Mouse (Mus musculus): ENCODE data around the gene Zfp346. TPM values are rescaled to one million over a fixed set of nuclear protein-coding genes. Genes with fewer than 3 reads are reported as not detected.
A peak's percentile ranks its signal among the peaks of the same experiment; 100 is the strongest.

The Zfp346 gene
- polyA plus RNA-seq, 1 experiment from 2014 or later, result 10.6 TPM

DNA sequence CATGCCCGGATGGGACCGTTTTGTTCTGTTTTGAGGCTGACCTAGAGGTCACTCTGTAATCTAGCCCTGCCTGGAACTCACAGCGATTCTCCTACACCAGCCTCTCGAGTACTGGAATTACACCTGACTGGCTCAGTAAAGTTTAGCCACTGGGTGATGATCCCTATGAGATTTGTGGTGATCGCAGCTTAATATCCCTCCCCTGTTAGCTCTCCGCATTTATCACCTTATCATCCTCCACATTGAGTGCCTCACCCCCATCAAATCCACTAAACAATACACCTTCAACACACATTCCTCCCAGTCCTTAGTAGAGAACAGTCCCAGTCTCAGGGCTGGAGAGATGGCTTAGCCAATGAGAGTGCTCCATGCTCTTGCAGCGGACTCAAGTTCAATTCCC is 57.3 kb downstream of the Zfp346 start:
- peaks cover 5% of the 10 kb centered on the region; the same call in 1 of the 2 replicates for H3K36me3 ChIP-seq
- no peaks in the 10 kb centered on the region for H3K4me1 ChIP-seq
- no peak for ATAC-seq
- H3K9me3 ChIP-seq (replicated peaks), result no peaks in the 10 kb centered on the region
- H3K4me3 ChIP-seq, result no peak overlapping the region
- H3K4me2 ChIP-seq, result no peak overlapping the region
- H3K27me3 ChIP-seq (replicated peaks), result no peaks in the 10 kb centered on the region; the same call in 1 of the 2 replicates
- H3K9ac ChIP-seq, result no peak overlapping the region
- H3K27ac ChIP-seq, result no peak overlapping the region
- 53% methylated on average over 7 of the region's 7 CpGs for WGBS (ENCODE audit: insufficient replicate concordance)

DNA sequence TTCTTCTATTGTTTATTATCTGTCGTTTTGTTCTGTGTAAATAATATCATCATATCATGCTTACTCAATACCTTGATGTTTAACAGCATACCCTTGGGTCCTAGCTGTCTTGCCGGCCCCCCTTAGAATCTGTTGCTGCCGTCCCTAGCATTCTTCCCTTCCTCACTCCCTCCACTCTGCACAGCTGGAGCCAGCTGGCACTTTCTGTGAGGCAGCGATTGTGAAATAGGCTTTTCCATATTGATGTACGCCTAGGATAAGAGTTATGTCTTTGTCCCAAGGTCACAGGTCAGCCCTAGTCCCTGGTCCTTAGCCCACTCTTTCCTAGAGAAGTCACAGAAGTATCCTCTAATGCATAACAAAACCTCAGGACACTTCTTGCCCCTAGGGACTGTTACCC is 58.4 kb downstream of the Zfp346 start:
- no peak overlapping the region for H3K27ac ChIP-seq
- no peak for ATAC-seq
- WGBS (ENCODE audit: insufficient replicate concordance), result 55% methylated on average over 5 of the region's 5 CpGs
- no peaks in the 10 kb centered on the region; the same call in 1 of the 2 replicates for H3K27me3 ChIP-seq (replicated peaks)
- H3K4me1 ChIP-seq, result no peaks in the 10 kb centered on the region
- peaks cover 5% of the 10 kb centered on the region; the same call in 1 of the 2 replicates for H3K36me3 ChIP-seq
- H3K9me3 ChIP-seq (replicated peaks), result no peaks in the 10 kb centered on the region
- no peak overlapping the region for H3K4me3 ChIP-seq
- no peak overlapping the region for H3K9ac ChIP-seq
- H3K4me2 ChIP-seq, result no peak overlapping the region

DNA sequence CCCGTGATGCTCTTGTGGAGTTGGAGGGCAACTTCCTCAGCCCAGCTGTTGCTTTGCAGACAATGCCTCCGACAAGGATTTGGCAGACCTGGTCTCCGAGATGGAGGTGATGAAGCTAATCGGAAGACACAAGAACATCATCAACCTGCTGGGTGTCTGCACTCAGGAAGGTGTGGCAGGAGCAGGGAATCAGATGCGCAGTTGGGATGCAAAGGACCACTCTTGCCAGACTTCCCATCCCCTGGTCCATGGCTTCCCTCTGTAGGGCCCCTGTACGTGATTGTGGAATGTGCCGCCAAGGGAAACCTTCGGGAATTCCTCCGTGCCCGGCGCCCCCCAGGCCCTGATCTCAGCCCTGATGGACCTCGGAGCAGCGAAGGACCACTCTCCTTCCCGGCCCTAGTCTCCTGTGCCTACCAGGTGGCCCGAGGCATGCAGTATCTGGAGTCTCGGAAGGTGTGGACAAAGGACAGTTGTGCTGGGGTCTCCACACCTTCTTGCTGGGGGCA is 60.8 kb downstream of the Zfp346 start:
- no peak overlapping the region for H3K9ac ChIP-seq
- no peaks in the 10 kb centered on the region for H3K36me3 ChIP-seq
- no peak overlapping the region for H3K4me2 ChIP-seq
- ATAC-seq, result no peak
- WGBS (ENCODE audit: insufficient replicate concordance), result 77% methylated on average over 16 of the region's 16 CpGs
- no peaks in the 10 kb centered on the region for H3K4me1 ChIP-seq
- no peak overlapping the region for H3K4me3 ChIP-seq
- H3K27me3 ChIP-seq (replicated peaks), result no peaks in the 10 kb centered on the region
- H3K9me3 ChIP-seq (replicated peaks), result no peaks in the 10 kb centered on the region
- H3K27ac ChIP-seq, result no peak overlapping the region

DNA sequence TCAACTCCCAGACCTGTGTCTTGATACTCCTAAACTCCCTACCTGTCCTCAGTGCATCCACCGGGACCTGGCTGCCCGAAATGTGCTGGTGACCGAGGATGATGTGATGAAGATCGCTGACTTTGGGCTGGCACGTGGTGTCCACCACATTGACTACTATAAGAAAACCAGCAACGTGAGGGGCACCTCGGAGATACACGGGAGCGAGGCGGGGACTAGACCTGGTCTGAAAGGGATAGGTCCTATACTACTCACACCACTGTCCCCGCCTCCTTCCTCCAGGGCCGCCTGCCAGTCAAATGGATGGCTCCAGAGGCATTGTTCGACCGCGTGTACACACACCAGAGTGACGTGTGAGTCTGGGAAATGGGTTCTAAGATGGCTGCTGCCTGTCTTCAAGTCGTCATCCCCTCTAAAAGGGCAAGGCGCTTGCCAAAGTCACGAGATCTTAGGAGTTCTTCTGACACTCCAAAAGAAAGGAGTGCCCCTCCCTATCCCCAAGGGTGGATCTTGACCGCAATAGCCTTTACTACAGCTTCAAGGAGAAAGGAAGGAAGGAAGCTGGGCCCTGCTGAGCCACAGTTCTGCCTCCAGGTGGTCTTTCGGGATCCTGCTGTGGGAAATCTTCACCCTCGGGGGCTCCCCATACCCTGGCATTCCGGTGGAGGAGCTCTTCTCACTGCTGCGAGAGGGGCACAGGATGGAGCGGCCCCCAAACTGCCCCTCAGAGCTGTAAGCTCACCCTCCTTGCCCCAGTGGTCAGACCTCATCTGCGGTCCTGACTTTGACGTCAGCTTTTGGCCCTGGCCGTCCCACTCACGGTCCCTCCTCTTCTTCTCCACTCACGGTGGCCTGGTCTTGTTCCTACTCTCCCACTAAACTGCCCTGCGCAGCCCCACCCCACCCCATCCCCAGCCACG is 62.0 kb downstream of the Zfp346 start:
- WGBS (ENCODE audit: insufficient replicate concordance), result 72% methylated on average over 32 of the region's 32 CpGs
- H3K9me3 ChIP-seq (replicated peaks), result no peaks in the 10 kb centered on the region
- no peak for ATAC-seq
- no peaks in the 10 kb centered on the region for H3K36me3 ChIP-seq
- peaks cover 8% of the 10 kb centered on the region for H3K4me1 ChIP-seq
- no peak overlapping the region for H3K27ac ChIP-seq
- no peak overlapping the region for H3K4me3 ChIP-seq
- no peak overlapping the region for H3K9ac ChIP-seq
- H3K27me3 ChIP-seq (replicated peaks), result no peaks in the 10 kb centered on the region; the same call in 1 of the 2 replicates
- H3K4me2 ChIP-seq, result no peak overlapping the region

DNA sequence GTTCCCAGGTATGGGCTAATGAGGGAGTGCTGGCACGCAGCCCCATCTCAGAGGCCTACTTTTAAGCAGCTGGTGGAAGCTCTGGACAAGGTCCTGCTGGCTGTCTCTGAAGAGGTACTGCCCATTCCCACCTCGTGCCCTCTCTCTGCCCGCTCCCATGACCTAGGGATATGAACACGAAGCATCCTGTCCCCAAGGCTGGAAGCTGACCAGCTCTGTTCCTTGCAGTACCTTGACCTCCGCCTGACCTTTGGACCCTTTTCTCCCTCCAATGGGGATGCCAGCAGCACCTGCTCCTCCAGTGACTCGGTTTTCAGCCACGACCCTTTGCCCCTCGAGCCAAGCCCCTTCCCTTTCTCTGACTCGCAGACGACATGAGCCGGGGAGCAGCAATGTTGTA is 62.7 kb downstream of the Zfp346 start:
- no peak for ATAC-seq
- Histone ChIP-seq H3K27me3 (replicated peaks) (no peaks in the 10 kb centered on the region; the same call in 1 of the 2 replicates), H3K4me2 (no peak overlapping the region), H3K27ac (no peak overlapping the region), H3K9me3 (replicated peaks) (no peaks in the 10 kb centered on the region), H3K4me3 (no peak overlapping the region), H3K36me3 (no peaks in the 10 kb centered on the region), H3K4me1 (peaks cover 8% of the 10 kb centered on the region), H3K9ac (no peak overlapping the region)
- WGBS (ENCODE audit: insufficient replicate concordance), result 79% methylated on average over 11 of the region's 11 CpGs

DNA sequence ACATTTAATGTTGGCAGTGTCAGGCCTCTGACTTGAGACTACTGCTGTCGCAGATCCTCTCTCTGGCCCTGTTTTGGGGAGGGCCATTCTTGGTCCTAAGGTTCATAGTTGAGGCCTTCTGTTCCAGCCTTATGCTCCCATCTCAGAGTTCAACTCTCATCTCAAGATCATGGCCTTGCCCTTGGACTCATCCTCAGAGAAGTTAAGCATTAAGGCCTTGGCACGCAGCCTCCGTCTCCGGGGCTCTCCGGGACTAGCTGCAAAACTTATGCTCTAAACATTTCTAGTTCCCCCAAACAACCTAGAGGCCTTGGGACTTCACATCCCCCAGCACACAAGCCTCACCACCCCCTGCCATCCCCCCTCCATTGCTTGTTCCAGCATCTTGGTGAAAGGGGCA is 63.1 kb downstream of the Zfp346 start:
- Histone ChIP-seq H3K36me3 (no peaks in the 10 kb centered on the region), H3K4me2 (no peak overlapping the region), H3K9me3 (replicated peaks) (no peaks in the 10 kb centered on the region), H3K9ac (no peak overlapping the region), H3K27me3 (replicated peaks) (no peaks in the 10 kb centered on the region; the same call in 1 of the 2 replicates), H3K4me3 (no peak overlapping the region), H3K27ac (no peak overlapping the region), H3K4me1 (peaks cover 8% of the 10 kb centered on the region)
- WGBS (ENCODE audit: insufficient replicate concordance), result 84% methylated on average over 5 of the region's 5 CpGs
- ATAC-seq, result no peak

DNA sequence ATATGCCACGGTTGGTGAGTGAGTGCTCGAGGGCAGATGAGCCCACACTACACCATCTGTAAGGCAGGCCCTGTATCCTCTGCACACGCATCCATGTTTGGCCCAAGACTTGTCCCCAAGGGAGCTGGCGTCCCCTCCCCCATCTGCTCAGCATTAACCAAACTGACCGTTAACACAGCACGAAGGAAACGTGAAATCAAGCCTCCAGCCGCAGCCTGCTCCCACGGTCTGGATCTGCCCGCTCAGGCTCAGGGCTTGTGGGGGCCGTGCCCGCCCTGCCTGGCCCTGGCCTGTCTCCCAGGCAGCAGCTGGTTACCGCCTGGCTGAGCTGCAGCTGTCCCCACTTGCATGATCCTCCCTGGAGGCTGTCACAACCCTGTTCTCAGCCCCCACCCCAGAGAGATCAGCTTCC is 63.9 kb downstream of the Zfp346 start:
- Histone ChIP-seq H3K4me2 (no peak overlapping the region), H3K27me3 (replicated peaks) (peaks cover 1% of the 10 kb centered on the region; the same call in 1 of the 2 replicates), H3K9ac (no peak overlapping the region), H3K27ac (no peak overlapping the region), H3K4me3 (no peak overlapping the region), H3K9me3 (replicated peaks) (no peaks in the 10 kb centered on the region), H3K36me3 (no peaks in the 10 kb centered on the region), H3K4me1 (peaks cover 8% of the 10 kb centered on the region)
- WGBS (ENCODE audit: insufficient replicate concordance), result 81% methylated on average over 13 of the region's 13 CpGs
- no peak for ATAC-seq

DNA sequence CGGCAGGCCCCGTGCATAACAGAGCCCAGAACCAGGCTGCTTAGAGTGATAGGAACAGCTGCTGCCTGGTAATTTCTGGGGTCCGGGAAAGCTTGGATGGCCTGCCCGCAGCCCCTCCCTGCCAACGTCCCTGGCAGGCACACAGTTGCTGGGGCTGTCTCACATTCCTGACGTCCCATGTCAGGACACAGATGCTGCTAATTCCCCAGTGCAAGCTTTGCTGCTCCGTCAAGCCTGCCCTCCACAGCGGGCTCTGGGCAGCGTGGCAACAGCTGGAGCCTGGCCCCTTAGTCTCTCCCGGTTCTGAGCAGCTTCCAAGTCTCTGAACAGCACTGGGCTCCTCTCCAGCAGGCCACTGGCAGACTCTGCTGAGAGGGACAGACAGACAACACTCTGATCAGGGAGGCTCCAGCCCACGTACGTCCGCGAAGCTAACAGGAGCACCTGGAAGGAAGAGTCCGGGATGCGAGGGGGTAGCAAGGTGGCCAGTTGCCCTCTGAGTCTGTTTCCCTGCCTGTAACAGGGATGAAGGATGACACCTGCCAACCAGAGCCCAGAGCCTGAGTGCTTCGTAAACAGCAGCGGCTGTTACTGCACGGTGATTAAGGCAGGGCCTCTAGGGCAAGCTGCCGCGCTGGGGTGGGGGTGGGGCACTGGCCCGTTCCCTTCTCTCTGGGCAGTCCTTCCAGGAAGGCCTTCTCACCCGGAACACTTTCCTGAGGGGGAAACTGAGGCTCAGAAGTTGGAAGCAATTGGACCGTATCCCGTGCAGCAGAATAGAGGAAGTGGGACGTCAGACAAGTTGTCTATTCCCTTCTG is 66.6 kb downstream of the Zfp346 start:
- Histone ChIP-seq H3K9ac (no peak overlapping the region), H3K4me1 (peaks cover 8% of the 10 kb centered on the region), H3K4me3 (no peak overlapping the region), H3K27ac (no peak overlapping the region), H3K4me2 (peak overlapping the region; percentile 47), H3K36me3 (no peaks in the 10 kb centered on the region), H3K27me3 (replicated peaks) (peaks cover 4% of the 10 kb centered on the region; the same call in 1 of the 2 replicates), H3K9me3 (replicated peaks) (no peaks in the 10 kb centered on the region)
- WGBS (ENCODE audit: insufficient replicate concordance), result 27% methylated on average over 26 of the region's 26 CpGs
- no peak for ATAC-seq

DNA sequence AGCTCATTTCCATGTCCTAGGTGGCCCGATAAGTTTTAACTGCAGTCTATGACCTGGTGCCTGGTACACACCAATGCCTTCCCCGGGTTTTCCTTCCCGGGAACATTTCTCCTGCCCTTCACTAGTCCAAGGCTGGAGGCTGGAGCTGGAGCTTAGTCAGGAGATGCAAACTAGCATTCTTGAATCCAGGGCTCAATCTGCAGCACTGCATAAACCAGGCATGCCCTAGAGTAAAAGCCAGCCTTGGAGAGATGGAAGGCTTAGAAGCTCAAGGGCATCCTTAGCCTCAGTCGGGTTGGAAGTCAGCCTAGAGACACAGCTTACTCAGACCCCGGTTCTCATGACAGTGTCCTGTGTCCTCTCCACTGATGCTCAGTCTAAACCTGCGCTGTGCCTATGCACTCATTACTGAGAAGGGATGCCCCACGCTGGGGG is 67.2 kb downstream of the Zfp346 start:
- H3K9ac ChIP-seq, result no peak overlapping the region
- WGBS (ENCODE audit: insufficient replicate concordance), result 44% methylated on average over 7 of the region's 7 CpGs
- ATAC-seq, result no peak
- H3K27ac ChIP-seq, result no peak overlapping the region
- peak overlapping the region; percentile 47; the same call in 1 of the 2 replicates for H3K4me2 ChIP-seq
- H3K4me1 ChIP-seq, result peaks cover 8% of the 10 kb centered on the region
- H3K4me3 ChIP-seq, result no peak overlapping the region
- H3K36me3 ChIP-seq, result no peaks in the 10 kb centered on the region
- no peaks in the 10 kb centered on the region for H3K9me3 ChIP-seq (replicated peaks)
- H3K27me3 ChIP-seq (replicated peaks), result peaks cover 4% of the 10 kb centered on the region; the same call in 1 of the 2 replicates

DNA sequence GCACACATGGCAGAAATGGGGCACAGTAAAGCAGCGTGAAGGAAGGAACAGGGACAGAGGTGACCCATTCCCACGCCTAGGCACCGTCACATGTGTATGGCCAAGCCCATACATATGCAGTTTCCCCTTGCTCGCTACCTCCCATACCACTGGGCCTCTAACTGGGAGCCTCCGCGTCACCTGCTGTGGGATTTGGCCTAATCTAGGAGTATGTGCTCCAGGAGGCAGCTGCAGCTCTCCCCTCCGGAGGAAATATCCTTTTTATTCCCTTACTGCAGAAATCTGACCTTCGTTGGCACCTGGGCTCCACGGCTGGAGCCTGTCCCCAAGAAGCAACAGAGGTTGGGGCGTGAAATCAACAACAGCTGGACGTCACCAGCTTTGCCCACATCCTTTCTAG is 69.2 kb downstream of the Zfp346 start:
- no peak for ATAC-seq

DNA sequence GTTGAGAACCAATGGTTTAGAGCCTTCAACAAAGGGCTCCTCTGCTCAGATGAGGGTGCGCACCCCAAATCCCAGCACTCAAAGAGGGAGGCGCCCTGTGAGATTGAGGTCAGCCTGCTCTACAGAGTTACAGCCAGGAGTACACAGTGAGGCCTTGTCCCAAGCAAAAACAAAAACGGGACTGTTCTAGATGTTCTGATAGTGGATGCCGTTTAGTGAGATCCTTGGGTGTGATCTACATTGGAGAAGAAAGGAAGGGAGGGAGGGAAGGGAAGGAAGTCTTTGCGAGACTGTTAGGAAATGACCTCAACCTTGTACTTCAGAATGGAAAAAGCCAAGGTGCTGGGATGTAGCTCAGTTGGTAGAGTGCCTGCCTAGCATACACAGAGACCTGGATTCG is 71.2 kb downstream of the Zfp346 start:
- WGBS (ENCODE audit: insufficient replicate concordance), result 59% methylated on average over 6 of the region's 6 CpGs
- Histone ChIP-seq H3K27ac (no peak overlapping the region), H3K4me2 (no peak overlapping the region), H3K4me3 (no peak overlapping the region), H3K9ac (no peak overlapping the region), H3K4me1 (peaks cover 11% of the 10 kb centered on the region), H3K36me3 (no peaks in the 10 kb centered on the region), H3K27me3 (replicated peaks) (peaks cover 4% of the 10 kb centered on the region; the same call in 1 of the 2 replicates), H3K9me3 (replicated peaks) (no peaks in the 10 kb centered on the region)
- ATAC-seq, result no peak

More for the DNA sequence above, 69.2 kb downstream of the Zfp346 start:
- H3K36me3 ChIP-seq, result no peaks in the 10 kb centered on the region
- WGBS (ENCODE audit: insufficient replicate concordance), result 61% methylated on average over 11 of the region's 11 CpGs
- H3K9me3 ChIP-seq (replicated peaks), result no peaks in the 10 kb centered on the region
- no peak overlapping the region for H3K4me2 ChIP-seq
- H3K4me3 ChIP-seq, result no peak overlapping the region
- peaks cover 4% of the 10 kb centered on the region; the same call in 1 of the 2 replicates for H3K27me3 ChIP-seq (replicated peaks)
- no peak overlapping the region for H3K27ac ChIP-seq
- peaks cover 8% of the 10 kb centered on the region for H3K4me1 ChIP-seq
- no peak overlapping the region for H3K9ac ChIP-seq
